Mouse (Mus musculus) forebrain, embryonic 11.5 days (tissue): ENCODE data around the gene Ccn6. TPM values are rescaled to one million over a fixed set of nuclear protein-coding genes. Genes with fewer than 3 reads are reported as not detected.

Experiments
- ATAC-seq: fragments of 200-750 bp; cut with Nextera tagmentation; replicated peaks from 2 replicates; pipeline ENCODE4 v1.8.0; 2017; ENCODE audit warnings: moderate TSS enrichment; ENCODE audit not compliant: low FRiP score
- DNase-seq: peaks from one replicate; pipeline ENCODE4 v3.0.0-alpha.2; 2017; ENCODE audit warnings: low spot score
- H3K27ac ChIP-seq: fragments of 300-500 bp; sonication (generic); 2 replicates; pipeline ENCODE4 v1.5.1; 2014; ENCODE audit warnings: low read depth, low read length
- H3K27me3 ChIP-seq: fragments of 300-500 bp; sonication (generic); 2 replicates; pipeline ENCODE4 v1.6.1; 2014; ENCODE audit warnings: mild to moderate bottlenecking, low read length, mixed read lengths; ENCODE audit not compliant: control insufficient read depth, insufficient read depth
- H3K36me3 ChIP-seq: fragments of 300-500 bp; sonication (generic); 2 replicates; pipeline ENCODE4 v1.6.1; 2014; ENCODE audit warnings: mild to moderate bottlenecking, low read length, moderate library complexity, mixed read lengths; ENCODE audit not compliant: control insufficient read depth, insufficient read depth
- H3K4me1 ChIP-seq: fragments of 300-500 bp; sonication (generic); replicated peaks from 2 replicates; pipeline ENCODE4 v1.6.1; 2014; ENCODE audit warnings: low read length, mixed read lengths; ENCODE audit not compliant: control insufficient read depth, insufficient read depth
- H3K4me2 ChIP-seq: fragments of 300-500 bp; sonication (generic); 2 replicates; pipeline ENCODE4 v1.6.1; 2014; ENCODE audit warnings: low read depth, mild to moderate bottlenecking, low read length, moderate library complexity, mixed read lengths; ENCODE audit not compliant: severe bottlenecking
- H3K4me3 ChIP-seq: fragments of 300-500 bp; sonication (generic); 2 replicates; pipeline ENCODE4 v1.5.1; 2014; ENCODE audit warnings: low read depth, low read length
- H3K9ac ChIP-seq: fragments of 300-500 bp; sonication (generic); 2 replicates; pipeline ENCODE4 v1.6.1; 2014; ENCODE audit warnings: low read length
- H3K9me3 ChIP-seq: fragments of 300-500 bp; sonication (generic); 2 replicates; pipeline ENCODE4 v1.6.1; 2016; ENCODE audit warnings: low read length, mixed read lengths; ENCODE audit not compliant: control insufficient read depth
- WGBS: fragments of 180-500 bp; shearing (Covaris S2); extraction: QIAGEN DNeasy Blood & Tissue Kit; methylation state at CpG from one replicate; pipeline ENCODE4 v1.1.7; 2014; 5-methylcytosine and 5-hydroxymethylcytosine counted together
- polyA plus RNA-seq: library from polyadenylated mRNA; unstranded; fragments of >200 nt; fragmentation: Nextera tagmentation; extraction: Ambion mirVana; gene quantifications from 2 replicates; pipeline ENCODE4 v1.2.1, GENCODE M21; 2014

Ccn6 gene
- polyA plus RNA-seq, 1 experiment from 2014 or later, result 0.27 TPM

DNA sequence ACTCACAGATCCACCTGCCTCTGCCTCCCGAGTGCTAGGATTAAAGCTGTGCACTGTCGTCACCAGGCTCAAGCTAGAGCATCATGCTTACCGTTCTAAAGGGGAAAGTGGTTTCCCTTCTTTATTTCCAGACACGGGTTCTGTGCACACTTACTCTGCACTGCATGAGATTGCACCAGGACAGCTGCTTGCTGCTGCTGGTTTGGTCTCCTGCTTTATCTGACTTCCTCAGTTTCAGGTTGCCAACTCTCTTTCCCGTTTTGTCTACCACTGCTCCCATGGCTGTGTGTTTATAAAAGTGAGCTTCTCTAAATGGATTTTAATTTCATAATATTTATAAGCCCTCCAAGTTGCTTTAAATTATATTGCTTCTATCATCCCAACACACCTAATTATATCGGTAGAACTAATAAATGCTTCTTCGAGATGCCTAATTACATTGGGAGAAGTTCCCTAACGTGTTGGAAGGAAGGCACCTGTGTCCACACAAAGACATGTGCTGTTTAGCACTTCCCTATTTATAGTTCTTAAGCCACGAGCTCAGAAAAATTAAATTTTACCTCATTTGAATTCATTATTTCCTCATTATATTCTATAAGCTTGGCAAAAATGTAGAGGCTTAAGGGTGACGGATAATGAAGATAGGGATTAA lies 54.6 kb downstream of the Ccn6 start:
- no peaks in the 10 kb centered on the region; the same call in 1 of the 2 replicates for H3K4me1 ChIP-seq
- no peak overlapping the region for H3K4me2 ChIP-seq
- no peak overlapping the region for H3K4me3 ChIP-seq
- H3K36me3 ChIP-seq, result no peaks in the 10 kb centered on the region
- no peak for ATAC-seq
- no peak overlapping the region for H3K27ac ChIP-seq
- H3K27me3 ChIP-seq, result no peaks in the 10 kb centered on the region
- no peaks in the 10 kb centered on the region for H3K9me3 ChIP-seq
- no peak for DNase-seq
- 77% methylated on average over 10 of the region's 10 CpGs for WGBS
- H3K9ac ChIP-seq, result no peak overlapping the region

DNA sequence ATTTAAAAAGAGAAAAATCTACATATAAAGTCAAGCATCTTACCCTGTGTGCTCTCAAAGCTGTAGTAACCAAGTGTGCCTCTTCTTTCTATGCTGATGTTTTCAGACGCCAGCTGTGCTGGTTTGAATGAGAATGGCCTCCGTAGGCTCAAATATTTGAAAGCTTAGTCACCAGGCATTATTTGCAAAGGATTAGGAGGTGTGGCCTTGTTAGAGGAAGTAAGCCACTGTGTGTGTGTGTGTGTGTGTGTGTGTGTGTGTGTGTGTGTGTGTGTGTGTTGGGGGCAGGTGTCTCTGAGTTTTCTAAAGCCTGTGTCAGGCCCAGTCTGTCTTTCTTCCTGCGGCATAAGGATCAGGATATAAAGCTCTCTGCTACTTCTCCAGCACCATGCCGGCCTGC lies 56.7 kb downstream of the Ccn6 start:
- no peaks in the 10 kb centered on the region; the same call in 1 of the 2 replicates for H3K4me1 ChIP-seq
- H3K9me3 ChIP-seq, result no peaks in the 10 kb centered on the region
- H3K9ac ChIP-seq, result no peak overlapping the region
- H3K4me2 ChIP-seq, result no peak overlapping the region
- no peak overlapping the region for H3K27ac ChIP-seq
- no peak overlapping the region for H3K4me3 ChIP-seq
- ATAC-seq (peak; percentile 49; the same call in 1 of the 2 replicates), DNase-seq (peak; percentile 60)
- H3K36me3 ChIP-seq, result no peaks in the 10 kb centered on the region
- H3K27me3 ChIP-seq, result no peaks in the 10 kb centered on the region
- whole genome bisulfite sequencing, result 33% methylated on average over 4 of the region's 4 CpGs

DNA sequence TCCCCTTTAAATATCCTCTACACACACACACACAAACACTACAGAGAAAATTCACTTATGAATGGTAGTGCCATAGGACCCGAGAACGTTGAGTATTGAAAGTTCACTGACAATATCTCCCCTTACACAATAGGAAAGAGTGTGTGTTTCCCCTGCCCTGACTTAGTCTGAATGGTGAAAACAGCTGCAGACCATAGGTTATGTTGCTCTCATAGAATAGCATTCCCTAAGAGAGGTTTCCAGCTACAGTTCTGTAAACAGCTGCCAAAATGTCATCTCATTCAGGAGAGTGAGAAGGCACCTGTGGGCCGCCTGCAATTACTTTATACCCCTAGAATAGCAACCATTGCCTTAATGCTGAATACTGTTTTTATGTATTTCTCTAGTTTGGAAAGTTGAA lies 57.2 kb downstream of the Ccn6 start:
- no peak overlapping the region for H3K9ac ChIP-seq
- 43% methylated on average over 3 of the region's 3 CpGs for WGBS
- no peaks in the 10 kb centered on the region for H3K36me3 ChIP-seq
- no peak for ATAC-seq
- H3K4me2 ChIP-seq, result no peak overlapping the region
- H3K27ac ChIP-seq, result no peak overlapping the region
- H3K4me3 ChIP-seq, result no peak overlapping the region
- no peaks in the 10 kb centered on the region for H3K9me3 ChIP-seq
- H3K4me1 ChIP-seq, result no peaks in the 10 kb centered on the region; the same call in 1 of the 2 replicates
- DNase-seq, result no peak
- H3K27me3 ChIP-seq, result no peaks in the 10 kb centered on the region

DNA sequence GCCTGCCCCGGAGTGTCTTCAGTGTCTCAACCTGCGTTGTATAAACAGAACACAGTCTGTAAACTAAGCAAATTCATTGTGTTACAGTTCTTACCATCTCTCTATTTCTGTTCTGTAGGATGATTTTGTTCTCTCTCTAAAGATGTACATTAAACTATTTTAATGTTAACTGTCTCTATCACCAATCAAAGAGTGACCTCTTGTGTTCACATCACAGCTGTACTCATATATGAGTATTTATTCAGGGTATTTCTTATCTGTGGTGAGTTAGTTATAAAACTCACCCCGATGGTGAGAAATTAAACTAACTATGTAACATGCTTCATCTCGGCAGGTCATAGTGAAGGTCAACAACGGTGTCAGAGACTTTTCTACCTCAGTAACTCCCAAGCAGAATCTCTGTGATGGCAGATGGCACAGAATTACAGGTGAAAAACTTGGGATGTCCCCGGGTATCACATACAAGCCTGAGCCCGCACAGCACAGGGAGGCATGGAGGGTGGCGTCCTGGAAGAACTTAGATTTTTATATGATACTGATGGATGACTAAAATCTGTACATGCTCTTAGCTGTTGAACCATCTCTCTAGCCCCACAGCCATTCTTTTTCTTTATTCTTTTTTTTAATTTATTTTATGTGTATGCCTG lies 58.7 kb downstream of the Ccn6 start:
- no peaks in the 10 kb centered on the region for H3K27me3 ChIP-seq
- no peak overlapping the region for H3K9ac ChIP-seq
- WGBS, result 95% methylated on average over 8 of the region's 8 CpGs
- no peaks in the 10 kb centered on the region for H3K36me3 ChIP-seq
- no peaks in the 10 kb centered on the region; the same call in 1 of the 2 replicates for H3K4me1 ChIP-seq
- H3K27ac ChIP-seq, result no peak overlapping the region
- H3K9me3 ChIP-seq, result no peaks in the 10 kb centered on the region
- ATAC-seq, result no peak
- no peak overlapping the region for H3K4me3 ChIP-seq
- H3K4me2 ChIP-seq, result no peak overlapping the region
- DNase-seq, result no peak

Other genes starting within 250 kb of the Ccn6 start
- gene Lama4, start 198.3 kb downstream of the Ccn6 start, polyA plus RNA-seq, result 13.9 and 16.5 TPM in 2 replicates
- 12.5 and 13.3 TPM in 2 replicates for gene Fam229b, start 29.9 kb downstream of the Ccn6 start, polyA plus RNA-seq
- gene Tube1, start 29.8 kb downstream of the Ccn6 start, polyA plus RNA-seq, result 23.2 and 25.4 TPM in 2 replicates
- gene Fyn, start 205.1 kb upstream of the Ccn6 start, polyA plus RNA-seq, result 42.7 and 44.6 TPM in 2 replicates